Mouse (Mus musculus) cerebellum, adult 2 months (tissue): ENCODE data around the gene Tmem258. TPM values are rescaled to one million over a fixed set of nuclear protein-coding genes. Genes with fewer than 3 reads are reported as not detected.
A peak's percentile ranks its signal among the peaks of the same experiment; 100 is the strongest.

Experiments used
- DNase-seq, 2 experiments: peaks; one replicate each; pipeline ENCODE4 v3.0.0; 2021
- H3K27ac ChIP-seq: fragments of 200-500 bp; 2 replicates; pipeline ENCODE4 v1.5.1; 2012; ENCODE audit warnings: low read length, control low read depth, inconsistent platforms; ENCODE audit not compliant: insufficient read depth
- H3K27me3 ChIP-seq: fragments of 200-500 bp; 2 replicates; pipeline ENCODE4 v1.6.1; 2012; ENCODE audit warnings: inconsistent platforms, mild to moderate bottlenecking, low read length, moderate library complexity; ENCODE audit not compliant: control insufficient read depth, insufficient read depth
- H3K4me1 ChIP-seq: fragments of 200-500 bp; 2 replicates; pipeline ENCODE4 v1.6.1; 2011; ENCODE audit warnings: low read length; ENCODE audit not compliant: control insufficient read depth, insufficient read depth
- H3K4me3 ChIP-seq: fragments of 200-500 bp; replicated peaks from 2 replicates; pipeline ENCODE3; 2011; ENCODE audit warnings: mild to moderate bottlenecking, low read depth, low read length, control low read depth; ENCODE audit not compliant: insufficient read depth
- CTCF ChIP-seq: fragments of 200-500 bp; IDR thresholded peaks from 2 replicates; pipeline ENCODE4 v1.5.1; 2011; ENCODE audit warnings: low read depth, mild to moderate bottlenecking, control low read depth, low read length, moderate library complexity, borderline replicate concordance; ENCODE audit not compliant: insufficient read depth
- POLR2A ChIP-seq: fragments of 200-500 bp; IDR thresholded peaks from 2 replicates; pipeline ENCODE4 v1.6.1; 2011; ENCODE audit warnings: low read length, control low read depth, borderline replicate concordance; ENCODE audit not compliant: insufficient read depth
- WGBS: fragments of 180-500 bp; shearing (Covaris S2); methylation state at CpG from one replicate; pipeline ENCODE4 v1.1.7; 2018; 5-methylcytosine and 5-hydroxymethylcytosine counted together
- polyA plus RNA-seq: library from polyadenylated mRNA; depleted of rRNA; stranded (reverse); fragments of >200 nt; gene quantifications from 2 replicates; pipeline ENCODE4 v1.2.3, GENCODE M21; 2012

Gene Tmem258
- polyA plus RNA-seq, 1 experiment: 59.2 TPM

GRCm38 (mm10) chr19:10198723-10199122 lies 5.1 kb upstream of the Tmem258 start:
- no peak for TF ChIP-seq POLR2A
- TF ChIP-seq CTCF: peak; percentile 91
- WGBS: 28% methylated on average over 3 of the region's 3 CpGs
- H3K27ac ChIP-seq: no peak overlapping the region
- no peaks in the 10 kb centered on the region for H3K27me3 ChIP-seq
- DNase-seq: peak; percentile 64 to 77
- H3K4me1 ChIP-seq: no peaks in the 10 kb centered on the region
- H3K4me3 ChIP-seq: no peak overlapping the region

GRCm38 (mm10) chr19:10203146-10203847 lies 517 bp upstream of the Tmem258 start:
- H3K4me3 ChIP-seq: peak overlapping the region; percentile 83
- no peak for DNase-seq
- TF ChIP-seq CTCF: no peak
- TF ChIP-seq POLR2A: no peak
- H3K4me1 ChIP-seq: no peaks in the 10 kb centered on the region
- no peaks in the 10 kb centered on the region for H3K27me3 ChIP-seq
- H3K27ac ChIP-seq: no peak overlapping the region
- WGBS: under 1% methylated on average over 23 of the region's 23 CpGs

- WGBS: 0% methylated on average over 5 of the region's 5 CpGs
- DNase-seq: peak in 1 of 2 experiments; percentile 58
- H3K27ac ChIP-seq: no peak overlapping the region
- no peaks in the 10 kb centered on the region for H3K4me1 ChIP-seq
- H3K27me3 ChIP-seq: no peaks in the 10 kb centered on the region
- peak overlapping the region; percentile 27 for H3K4me3 ChIP-seq
- TF ChIP-seq CTCF (no peak; the same call in 1 of the 2 replicates), POLR2A (no peak)
Observed at GRCm38 (mm10) chr19:10204616-10205001, 795 bp downstream of the Tmem258 start.

GRCm38 (mm10) chr19:10205051-10205450 lies 1.2 kb downstream of the Tmem258 start:
- Histone ChIP-seq H3K27ac (no peak overlapping the region; the same call in 1 of the 2 replicates), H3K4me1 (no peaks in the 10 kb centered on the region), H3K4me3 (no peak overlapping the region), H3K27me3 (no peaks in the 10 kb centered on the region)
- DNase-seq: no peak
- WGBS: 62% methylated on average over 6 of the region's 6 CpGs
- TF ChIP-seq CTCF (no peak), POLR2A (no peak)

- no peak overlapping the region for H3K27ac ChIP-seq
- 67% methylated on average over 3 of the region's 3 CpGs for WGBS
- TF ChIP-seq CTCF: no peak
- no peak for TF ChIP-seq POLR2A
Observed at GRCm38 (mm10) chr19:10208851-10209250, 5.0 kb downstream of the Tmem258 start.

GRCm38 (mm10) chr19:10210885-10211284 lies 7.1 kb downstream of the Tmem258 start:
- DNase-seq: no peak
- H3K27me3 ChIP-seq: no peaks in the 10 kb centered on the region
- WGBS: 87% methylated on average over 4 of the region's 4 CpGs
- H3K4me3 ChIP-seq: no peak overlapping the region
- H3K4me1 ChIP-seq: no peaks in the 10 kb centered on the region
- H3K27ac ChIP-seq: no peak overlapping the region
- TF ChIP-seq POLR2A (no peak), CTCF (no peak)

More at GRCm38 (mm10) chr19:10208851-10209250, 5.0 kb downstream of the Tmem258 start:
- H3K4me3 ChIP-seq: no peak overlapping the region
- DNase-seq: no peak
- no peaks in the 10 kb centered on the region for H3K4me1 ChIP-seq
- no peaks in the 10 kb centered on the region for H3K27me3 ChIP-seq

- no peak for DNase-seq
- Histone ChIP-seq H3K27me3 (no peaks in the 10 kb centered on the region), H3K4me1 (no peaks in the 10 kb centered on the region), H3K4me3 (no peak overlapping the region), H3K27ac (no peak overlapping the region)
- 40% methylated on average over 10 of the region's 10 CpGs for WGBS
- TF ChIP-seq CTCF (no peak), POLR2A (no peak)
Observed at GRCm38 (mm10) chr19:10213796-10214471, 10.1 kb downstream of the Tmem258 start.

GRCm38 (mm10) chr19:10216101-10216500 lies 12.3 kb downstream of the Tmem258 start:
- no peaks in the 10 kb centered on the region for H3K27me3 ChIP-seq
- no peaks in the 10 kb centered on the region for H3K4me1 ChIP-seq
- DNase-seq: no peak
- H3K4me3 ChIP-seq: no peak overlapping the region
- 82% methylated on average over 8 of the region's 8 CpGs for WGBS
- no peak overlapping the region for H3K27ac ChIP-seq
- no peak for TF ChIP-seq CTCF
- no peak for TF ChIP-seq POLR2A
